Mouse (Mus musculus): Measurements from ENCODE around the gene Olfr1392. TPM values are rescaled to one million over a fixed set of nuclear protein-coding genes. Genes with fewer than 3 reads are reported as not detected.
"Not testable (repeated sequence)": the region's sequence is repeated elsewhere in the genome, so short reads cannot be mapped to it uniquely, and the experiment has no call there.

Olfr1392 gene
- polyA plus RNA-seq, 1 experiment from 2014 or later: 0.08 TPM

- Histone ChIP-seq H3K4me1 (ENCODE audit: control insufficient read depth, insufficient read depth, low read length) (0 out of 2 replicates have a peak, but pooled peaks cover 4% of the 10 kb centered on the region), H3K36me3 (ENCODE audit: control insufficient read depth, insufficient read depth, low read length) (no peaks in the 10 kb centered on the region), H3K27me3 (ENCODE audit: control insufficient read depth, insufficient read depth, low read length) (no peaks in the 10 kb centered on the region), H3K27ac (ENCODE audit: low read length) (no peak overlapping the region), H3K4me3 (replicated peaks; ENCODE audit: low read length) (no peak overlapping the region), H3K9ac (ENCODE audit: low read length) (no peak overlapping the region), H3K9me3 (replicated peaks; ENCODE audit: control insufficient read depth, low read length) (no peaks in the 10 kb centered on the region), H3K4me2 (ENCODE audit: low read depth, low read length) (no peak overlapping the region)
- no peak for ATAC-seq (ENCODE audit: insufficient read depth, low FRiP score)
- WGBS: 93% methylated on average over 9 of the region's 9 CpGs
Observed at GRCm38 (mm10) chr11:49269761-49270160, 15.3 kb upstream of the Olfr1392 start.

- H3K9ac ChIP-seq (ENCODE audit: low read length): no peak overlapping the region
- H3K36me3 ChIP-seq (ENCODE audit: control insufficient read depth, insufficient read depth, low read length): no peaks in the 10 kb centered on the region
- WGBS: 88% methylated on average over 4 of the region's 4 CpGs
- H3K4me2 ChIP-seq (ENCODE audit: low read depth, low read length): no peak overlapping the region
- H3K27ac ChIP-seq (ENCODE audit: low read length): no peak overlapping the region
- ATAC-seq (ENCODE audit: insufficient read depth, low FRiP score): no peak
- H3K4me3 ChIP-seq (replicated peaks; ENCODE audit: low read length): no peak overlapping the region
- no peaks in the 10 kb centered on the region for H3K27me3 ChIP-seq (ENCODE audit: control insufficient read depth, insufficient read depth, low read length)
- H3K4me1 ChIP-seq (ENCODE audit: control insufficient read depth, insufficient read depth, low read length): 0 out of 2 replicates have a peak, but pooled peaks cover 4% of the 10 kb centered on the region
- no peaks in the 10 kb centered on the region for H3K9me3 ChIP-seq (replicated peaks; ENCODE audit: control insufficient read depth, low read length)
Observed at GRCm38 (mm10) chr11:49270368-49270767, 14.7 kb upstream of the Olfr1392 start.

GRCm38 (mm10) chr11:49271334-49271733 is 13.7 kb upstream of the Olfr1392 start:
- Histone ChIP-seq H3K4me1 (ENCODE audit: control insufficient read depth, insufficient read depth, low read length) (0 out of 2 replicates have a peak, but pooled peaks cover 2% of the 10 kb centered on the region), H3K4me3 (replicated peaks; ENCODE audit: low read length) (no peak overlapping the region), H3K9ac (ENCODE audit: low read length) (no peak overlapping the region), H3K27ac (ENCODE audit: low read length) (no peak overlapping the region), H3K4me2 (ENCODE audit: low read depth, low read length) (no peak overlapping the region), H3K36me3 (ENCODE audit: control insufficient read depth, insufficient read depth, low read length) (no peaks in the 10 kb centered on the region), H3K9me3 (replicated peaks; ENCODE audit: control insufficient read depth, low read length) (no peaks in the 10 kb centered on the region), H3K27me3 (ENCODE audit: control insufficient read depth, insufficient read depth, low read length) (no peaks in the 10 kb centered on the region)
- no peak; the same call in 1 of the 2 replicates for ATAC-seq (ENCODE audit: insufficient read depth, low FRiP score)
- 26% methylated on average over 7 of the region's 7 CpGs for WGBS

- whole genome bisulfite sequencing: 61% methylated on average over 11 of the region's 11 CpGs
Observed at GRCm38 (mm10) chr11:49273834-49274519, 11.1 kb upstream of the Olfr1392 start.

GRCm38 (mm10) chr11:49278222-49278621 is 6.9 kb upstream of the Olfr1392 start, which contains the start of gene Olfr1393:
TSS of gene Olfr1393 (plus strand) at chr11:49278304.
- Histone ChIP-seq H3K4me3 (replicated peaks; ENCODE audit: low read length) (no peak within 1 kb of the TSS), H3K9ac (ENCODE audit: low read length) (no peak within 1 kb of the TSS), H3K27ac (ENCODE audit: low read length) (no peak within 1 kb of the TSS), H3K36me3 (ENCODE audit: control insufficient read depth, insufficient read depth, low read length) (no peaks in the 10 kb centered on the region), H3K4me2 (ENCODE audit: low read depth, low read length) (no peak within 1 kb of the TSS), H3K9me3 (replicated peaks; ENCODE audit: control insufficient read depth, low read length) (no peaks in the 10 kb centered on the region), H3K4me1 (ENCODE audit: control insufficient read depth, insufficient read depth, low read length) (no peaks in the 10 kb centered on the region), H3K27me3 (ENCODE audit: control insufficient read depth, insufficient read depth, low read length) (no peaks in the 10 kb centered on the region)
- 74% methylated on average over 3 of the region's 3 CpGs for WGBS
- no peak for ATAC-seq (ENCODE audit: insufficient read depth, low FRiP score)

More at GRCm38 (mm10) chr11:49273834-49274519, 11.1 kb upstream of the Olfr1392 start:
- Histone ChIP-seq H3K36me3 (ENCODE audit: control insufficient read depth, insufficient read depth, low read length) (no peaks in the 10 kb centered on the region), H3K4me1 (ENCODE audit: control insufficient read depth, insufficient read depth, low read length) (no peaks in the 10 kb centered on the region), H3K27me3 (ENCODE audit: control insufficient read depth, insufficient read depth, low read length) (no peaks in the 10 kb centered on the region), H3K9me3 (replicated peaks; ENCODE audit: control insufficient read depth, low read length) (no peaks in the 10 kb centered on the region), H3K9ac (ENCODE audit: low read length) (no peak overlapping the region), H3K4me2 (ENCODE audit: low read depth, low read length) (no peak overlapping the region), H3K27ac (ENCODE audit: low read length) (no peak overlapping the region), H3K4me3 (replicated peaks; ENCODE audit: low read length) (no peak overlapping the region)
- no peak for ATAC-seq (ENCODE audit: insufficient read depth, low FRiP score)

- no peaks in the 10 kb centered on the region for H3K36me3 ChIP-seq (ENCODE audit: control insufficient read depth, insufficient read depth, low read length)
- H3K27ac ChIP-seq (ENCODE audit: low read length): no peak overlapping the region
- H3K9ac ChIP-seq (ENCODE audit: low read length): no peak overlapping the region
- no peak overlapping the region for H3K4me3 ChIP-seq (replicated peaks; ENCODE audit: low read length)
- ATAC-seq (ENCODE audit: insufficient read depth, low FRiP score): no peak
- 67% methylated on average over 2 of the region's 2 CpGs for WGBS
- H3K4me1 ChIP-seq (ENCODE audit: control insufficient read depth, insufficient read depth, low read length): no peaks in the 10 kb centered on the region
- H3K9me3 ChIP-seq (replicated peaks; ENCODE audit: control insufficient read depth, low read length): no peaks in the 10 kb centered on the region
- no peaks in the 10 kb centered on the region for H3K27me3 ChIP-seq (ENCODE audit: control insufficient read depth, insufficient read depth, low read length)
- H3K4me2 ChIP-seq (ENCODE audit: low read depth, low read length): no peak overlapping the region
Observed at GRCm38 (mm10) chr11:49287251-49287650, 2.2 kb downstream of the Olfr1392 start.

GRCm38 (mm10) chr11:49292777-49293176 is 7.7 kb downstream of the Olfr1392 start:
- no peak overlapping the region for H3K4me2 ChIP-seq (ENCODE audit: low read depth, low read length)
- ATAC-seq (ENCODE audit: insufficient read depth, low FRiP score): no peak
- H3K27me3 ChIP-seq (ENCODE audit: control insufficient read depth, insufficient read depth, low read length): no peaks in the 10 kb centered on the region
- no peaks in the 10 kb centered on the region for H3K36me3 ChIP-seq (ENCODE audit: control insufficient read depth, insufficient read depth, low read length)
- H3K4me1 ChIP-seq (ENCODE audit: control insufficient read depth, insufficient read depth, low read length): no peaks in the 10 kb centered on the region
- no peak overlapping the region for H3K9ac ChIP-seq (ENCODE audit: low read length)
- no peak overlapping the region for H3K27ac ChIP-seq (ENCODE audit: low read length)
- H3K9me3 ChIP-seq (replicated peaks; ENCODE audit: control insufficient read depth, low read length): no peaks in the 10 kb centered on the region
- no peak overlapping the region for H3K4me3 ChIP-seq (replicated peaks; ENCODE audit: low read length)
- WGBS: 57% methylated on average over 3 of the region's 3 CpGs

- Histone ChIP-seq H3K4me3 (replicated peaks; ENCODE audit: low read length) (no peak within 1 kb of the TSS), H3K9ac (ENCODE audit: low read length) (no peak within 1 kb of the TSS)
Observed at GRCm38 (mm10) chr11:49304441-49304840, 19.4 kb downstream of the Olfr1392 start, which contains the start of gene Olfr10. TSS of gene Olfr10 (plus strand) at chr11:49304741.

GRCm38 (mm10) chr11:49308547-49308946 is 23.5 kb downstream of the Olfr1392 start:
- not testable (repeated sequence) for ATAC-seq (ENCODE audit: insufficient read depth, low FRiP score); H3K36me3 ChIP-seq (ENCODE audit: control insufficient read depth, insufficient read depth, low read length); H3K27me3 ChIP-seq (ENCODE audit: control insufficient read depth, insufficient read depth, low read length); H3K4me2 ChIP-seq (ENCODE audit: low read depth, low read length); H3K27ac ChIP-seq (ENCODE audit: low read length); H3K9ac ChIP-seq (ENCODE audit: low read length); H3K9me3 ChIP-seq (replicated peaks; ENCODE audit: control insufficient read depth, low read length); H3K4me3 ChIP-seq (replicated peaks; ENCODE audit: low read length); H3K4me1 ChIP-seq (ENCODE audit: control insufficient read depth, insufficient read depth, low read length)
- 83% methylated on average over 5 of the region's 5 CpGs for WGBS

More at GRCm38 (mm10) chr11:49304441-49304840, 19.4 kb downstream of the Olfr1392 start, which contains the start of gene Olfr10:
- no peaks in the 10 kb centered on the region for H3K27me3 ChIP-seq (ENCODE audit: control insufficient read depth, insufficient read depth, low read length)
- no peak within 1 kb of the TSS for H3K27ac ChIP-seq (ENCODE audit: low read length)
- H3K9me3 ChIP-seq (replicated peaks; ENCODE audit: control insufficient read depth, low read length): no peaks in the 10 kb centered on the region
- H3K4me1 ChIP-seq (ENCODE audit: control insufficient read depth, insufficient read depth, low read length): no peaks in the 10 kb centered on the region
- no peaks in the 10 kb centered on the region for H3K36me3 ChIP-seq (ENCODE audit: control insufficient read depth, insufficient read depth, low read length)
- ATAC-seq (ENCODE audit: insufficient read depth, low FRiP score): no peak
- H3K4me2 ChIP-seq (ENCODE audit: low read depth, low read length): no peak within 1 kb of the TSS
